Mouse (Mus musculus): ENCODE results near the gene Srgn. TPM values are rescaled to one million over a fixed set of nuclear protein-coding genes. Genes with fewer than 3 reads are reported as not detected.

The Srgn gene
- polyA plus RNA-seq, 1 experiment from 2014 or later: 5.7 TPM

- no peak overlapping the region for H3K9ac ChIP-seq (ENCODE audit: low read depth, low read length)
- H3K27ac ChIP-seq (ENCODE audit: low read depth, low read length): no peak overlapping the region
- no peaks in the 10 kb centered on the region for H3K36me3 ChIP-seq (ENCODE audit: control insufficient read depth, insufficient read depth, low read length)
- H3K4me3 ChIP-seq (ENCODE audit: low read length): no peak overlapping the region
- H3K4me1 ChIP-seq (ENCODE audit: control insufficient read depth, insufficient read depth, low read length): no peaks in the 10 kb centered on the region
- no peak overlapping the region for H3K4me2 ChIP-seq (replicated peaks; ENCODE audit: low read depth, low read length)
- ATAC-seq (ENCODE audit: low FRiP score, low TSS enrichment): 0 out of 2 replicates have a peak, but pooled peaks have one; percentile 22
- 33% methylated on average over 13 of the region's 16 CpGs for WGBS
- H3K27me3 ChIP-seq (ENCODE audit: control insufficient read depth, insufficient read depth, low read length): no peaks in the 10 kb centered on the region
- H3K9me3 ChIP-seq (ENCODE audit: control insufficient read depth, low read length): no peaks in the 10 kb centered on the region
Measured at GRCm38 (mm10) chr10:62549523-62550166, 22.4 kb upstream of the Srgn start.

GRCm38 (mm10) chr10:62546441-62546840 is 19.2 kb upstream of the Srgn start:
- WGBS: 77% methylated on average over 10 of the region's 10 CpGs
- ATAC-seq (ENCODE audit: low FRiP score, low TSS enrichment): no peak
- Histone ChIP-seq H3K4me2 (replicated peaks; ENCODE audit: low read depth, low read length) (no peak overlapping the region), H3K4me3 (ENCODE audit: low read length) (no peak overlapping the region), H3K9ac (ENCODE audit: low read depth, low read length) (no peak overlapping the region), H3K27ac (ENCODE audit: low read depth, low read length) (no peak overlapping the region), H3K4me1 (ENCODE audit: control insufficient read depth, insufficient read depth, low read length) (no peaks in the 10 kb centered on the region), H3K27me3 (ENCODE audit: control insufficient read depth, insufficient read depth, low read length) (no peaks in the 10 kb centered on the region), H3K9me3 (ENCODE audit: control insufficient read depth, low read length) (no peaks in the 10 kb centered on the region), H3K36me3 (ENCODE audit: control insufficient read depth, insufficient read depth, low read length) (no peaks in the 10 kb centered on the region)

DNA sequence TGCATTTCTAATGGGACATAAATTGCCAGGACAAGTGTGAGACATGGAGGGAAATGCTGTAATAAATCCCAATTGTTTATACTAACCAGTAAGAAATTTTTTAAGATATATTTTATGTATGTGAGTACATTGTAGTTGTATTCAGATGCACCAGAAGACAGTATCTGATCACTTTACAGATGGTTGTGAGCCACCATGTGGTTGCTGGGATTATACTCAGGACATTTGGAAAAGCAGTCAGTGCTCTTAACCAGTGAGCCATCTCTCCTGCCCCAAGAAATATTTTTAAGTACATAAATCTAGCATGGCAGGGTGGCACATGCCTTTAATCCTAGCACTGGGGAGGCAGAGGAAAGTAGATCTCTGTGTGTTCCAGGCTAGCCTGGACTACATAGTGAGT is 18.5 kb upstream of the Srgn start:
- H3K27ac ChIP-seq (ENCODE audit: low read depth, low read length): no peak overlapping the region
- H3K4me3 ChIP-seq (ENCODE audit: low read length): no peak overlapping the region
- no peak overlapping the region for H3K4me2 ChIP-seq (replicated peaks; ENCODE audit: low read depth, low read length)
- H3K4me1 ChIP-seq (ENCODE audit: control insufficient read depth, insufficient read depth, low read length): no peaks in the 10 kb centered on the region
- ATAC-seq (ENCODE audit: low FRiP score, low TSS enrichment): no peak
- no peaks in the 10 kb centered on the region for H3K27me3 ChIP-seq (ENCODE audit: control insufficient read depth, insufficient read depth, low read length)
- no peaks in the 10 kb centered on the region for H3K9me3 ChIP-seq (ENCODE audit: control insufficient read depth, low read length)
- H3K9ac ChIP-seq (ENCODE audit: low read depth, low read length): no peak overlapping the region
- no peaks in the 10 kb centered on the region for H3K36me3 ChIP-seq (ENCODE audit: control insufficient read depth, insufficient read depth, low read length)

DNA sequence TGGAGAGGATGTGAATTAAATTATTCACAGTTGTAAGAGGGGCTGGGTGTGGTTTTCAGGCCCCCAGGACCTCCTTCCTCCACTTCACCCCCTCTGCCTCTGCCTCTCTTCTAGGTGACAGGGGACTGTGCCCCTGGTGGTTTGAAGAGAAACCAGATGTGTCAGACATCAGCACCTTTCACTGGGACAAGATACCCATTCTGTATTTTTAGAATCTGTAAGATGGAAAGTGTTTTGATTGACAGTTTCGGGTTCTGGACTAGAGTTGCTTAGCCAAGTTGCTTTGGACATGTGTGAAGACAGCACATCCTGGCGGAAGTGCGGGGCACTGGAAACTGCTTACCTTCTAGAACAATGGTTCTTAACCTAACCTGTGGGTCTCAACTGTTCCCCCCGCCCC is 17.1 kb upstream of the Srgn start:
- Histone ChIP-seq H3K4me2 (replicated peaks; ENCODE audit: low read depth, low read length) (no peak overlapping the region), H3K27me3 (ENCODE audit: control insufficient read depth, insufficient read depth, low read length) (no peaks in the 10 kb centered on the region), H3K27ac (ENCODE audit: low read depth, low read length) (no peak overlapping the region), H3K9me3 (ENCODE audit: control insufficient read depth, low read length) (no peaks in the 10 kb centered on the region), H3K36me3 (ENCODE audit: control insufficient read depth, insufficient read depth, low read length) (no peaks in the 10 kb centered on the region), H3K4me1 (ENCODE audit: control insufficient read depth, insufficient read depth, low read length) (no peaks in the 10 kb centered on the region), H3K9ac (ENCODE audit: low read depth, low read length) (no peak overlapping the region), H3K4me3 (ENCODE audit: low read length) (no peak overlapping the region)
- WGBS: 90% methylated on average over 4 of the region's 4 CpGs
- no peak for ATAC-seq (ENCODE audit: low FRiP score, low TSS enrichment)

GRCm38 (mm10) chr10:62543399-62543808 is 16.2 kb upstream of the Srgn start:
- 86% methylated on average over 12 of the region's 12 CpGs for WGBS
- Histone ChIP-seq H3K27ac (ENCODE audit: low read depth, low read length) (no peak overlapping the region), H3K36me3 (ENCODE audit: control insufficient read depth, insufficient read depth, low read length) (no peaks in the 10 kb centered on the region), H3K27me3 (ENCODE audit: control insufficient read depth, insufficient read depth, low read length) (no peaks in the 10 kb centered on the region), H3K9ac (ENCODE audit: low read depth, low read length) (no peak overlapping the region), H3K4me2 (replicated peaks; ENCODE audit: low read depth, low read length) (no peak overlapping the region), H3K4me1 (ENCODE audit: control insufficient read depth, insufficient read depth, low read length) (no peaks in the 10 kb centered on the region), H3K9me3 (ENCODE audit: control insufficient read depth, low read length) (no peaks in the 10 kb centered on the region), H3K4me3 (ENCODE audit: low read length) (no peak overlapping the region)
- no peak for ATAC-seq (ENCODE audit: low FRiP score, low TSS enrichment)

DNA sequence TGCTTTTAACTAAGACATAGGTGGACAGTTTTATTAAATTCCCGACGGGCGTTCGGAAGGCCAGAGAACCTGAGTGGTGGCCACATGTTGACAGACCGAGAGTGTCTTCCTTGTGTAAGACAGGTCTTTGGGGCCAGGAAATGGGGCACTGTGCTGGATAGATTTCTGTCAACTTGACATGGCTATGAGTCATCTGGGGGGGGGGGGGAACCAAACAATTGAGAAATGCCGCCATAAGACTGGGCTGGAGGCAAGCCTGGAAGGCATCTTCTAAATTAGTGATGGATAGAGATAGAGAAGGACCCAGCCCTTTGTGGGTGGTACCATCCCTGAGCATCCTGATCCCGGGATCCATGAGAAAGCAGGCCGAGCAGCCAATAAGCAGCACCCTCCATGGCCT is 15.7 kb upstream of the Srgn start:
- Histone ChIP-seq H3K4me3 (ENCODE audit: low read length) (no peak overlapping the region), H3K27ac (ENCODE audit: low read depth, low read length) (no peak overlapping the region), H3K36me3 (ENCODE audit: control insufficient read depth, insufficient read depth, low read length) (no peaks in the 10 kb centered on the region), H3K27me3 (ENCODE audit: control insufficient read depth, insufficient read depth, low read length) (no peaks in the 10 kb centered on the region), H3K4me1 (ENCODE audit: control insufficient read depth, insufficient read depth, low read length) (no peaks in the 10 kb centered on the region), H3K4me2 (replicated peaks; ENCODE audit: low read depth, low read length) (no peak overlapping the region), H3K9me3 (ENCODE audit: control insufficient read depth, low read length) (no peaks in the 10 kb centered on the region), H3K9ac (ENCODE audit: low read depth, low read length) (no peak overlapping the region)
- WGBS: 93% methylated on average over 8 of the region's 8 CpGs
- no peak for ATAC-seq (ENCODE audit: low FRiP score, low TSS enrichment)

DNA sequence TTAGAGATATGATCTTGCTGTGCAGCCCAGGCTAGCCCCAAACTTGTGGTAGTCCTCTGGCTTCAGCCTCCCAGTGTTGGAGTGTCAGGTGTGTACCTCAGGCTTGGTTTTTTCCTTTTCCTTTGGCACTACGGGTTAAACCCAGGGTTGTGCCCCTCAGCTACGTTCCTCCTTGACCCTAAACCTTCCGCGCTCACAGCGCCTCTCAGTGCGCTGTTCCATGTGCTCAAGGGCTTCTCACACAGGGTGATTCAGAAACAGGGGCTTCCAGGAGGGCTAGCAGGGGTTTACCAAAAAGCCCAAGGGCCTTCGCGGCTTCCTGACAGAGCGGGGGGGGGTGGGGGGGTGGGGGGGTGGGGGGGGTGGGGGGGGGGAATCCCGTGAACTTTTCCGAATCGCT is 15.3 kb upstream of the Srgn start:
- H3K36me3 ChIP-seq (ENCODE audit: control insufficient read depth, insufficient read depth, low read length): no peaks in the 10 kb centered on the region
- H3K27me3 ChIP-seq (ENCODE audit: control insufficient read depth, insufficient read depth, low read length): no peaks in the 10 kb centered on the region
- WGBS: 93% methylated on average over 12 of the region's 12 CpGs
- no peaks in the 10 kb centered on the region for H3K4me1 ChIP-seq (ENCODE audit: control insufficient read depth, insufficient read depth, low read length)
- no peak overlapping the region for H3K9ac ChIP-seq (ENCODE audit: low read depth, low read length)
- no peaks in the 10 kb centered on the region for H3K9me3 ChIP-seq (ENCODE audit: control insufficient read depth, low read length)
- no peak overlapping the region for H3K4me2 ChIP-seq (replicated peaks; ENCODE audit: low read depth, low read length)
- H3K4me3 ChIP-seq (ENCODE audit: low read length): no peak overlapping the region
- ATAC-seq (ENCODE audit: low FRiP score, low TSS enrichment): no peak
- H3K27ac ChIP-seq (ENCODE audit: low read depth, low read length): no peak overlapping the region

- H3K4me3 ChIP-seq (ENCODE audit: low read length): no peak overlapping the region
- H3K27me3 ChIP-seq (ENCODE audit: control insufficient read depth, insufficient read depth, low read length): no peaks in the 10 kb centered on the region
- no peak for ATAC-seq (ENCODE audit: low FRiP score, low TSS enrichment)
- no peaks in the 10 kb centered on the region for H3K4me1 ChIP-seq (ENCODE audit: control insufficient read depth, insufficient read depth, low read length)
- H3K27ac ChIP-seq (ENCODE audit: low read depth, low read length): no peak overlapping the region
- H3K9me3 ChIP-seq (ENCODE audit: control insufficient read depth, low read length): no peaks in the 10 kb centered on the region
- WGBS: 96% methylated on average over 12 of the region's 12 CpGs
- H3K4me2 ChIP-seq (replicated peaks; ENCODE audit: low read depth, low read length): no peak overlapping the region
- no peak overlapping the region for H3K9ac ChIP-seq (ENCODE audit: low read depth, low read length)
- H3K36me3 ChIP-seq (ENCODE audit: control insufficient read depth, insufficient read depth, low read length): no peaks in the 10 kb centered on the region
Measured at GRCm38 (mm10) chr10:62541499-62541898, 14.2 kb upstream of the Srgn start.

- Histone ChIP-seq H3K9me3 (ENCODE audit: control insufficient read depth, low read length) (no peaks in the 10 kb centered on the region), H3K4me3 (ENCODE audit: low read length) (no peak overlapping the region), H3K9ac (ENCODE audit: low read depth, low read length) (no peak overlapping the region), H3K27me3 (ENCODE audit: control insufficient read depth, insufficient read depth, low read length) (no peaks in the 10 kb centered on the region), H3K4me1 (ENCODE audit: control insufficient read depth, insufficient read depth, low read length) (no peaks in the 10 kb centered on the region), H3K36me3 (ENCODE audit: control insufficient read depth, insufficient read depth, low read length) (no peaks in the 10 kb centered on the region), H3K4me2 (replicated peaks; ENCODE audit: low read depth, low read length) (no peak overlapping the region), H3K27ac (ENCODE audit: low read depth, low read length) (no peak overlapping the region)
- WGBS: 67% methylated on average over 3 of the region's 3 CpGs
- ATAC-seq (ENCODE audit: low FRiP score, low TSS enrichment): no peak
Measured at GRCm38 (mm10) chr10:62540800-62541199, 13.5 kb upstream of the Srgn start.

Measured in kidney, embryonic 14.5 days (tissue).